Mouse (Mus musculus) testis, postnatal 10 days (tissue): ENCODE results near the gene Fam216b.

Experiments used
- DNase-seq: peaks from one replicate; pipeline ENCODE4 v3.0.0; 2021; ENCODE audit warnings: low spot score

The Fam216b gene

DNA sequence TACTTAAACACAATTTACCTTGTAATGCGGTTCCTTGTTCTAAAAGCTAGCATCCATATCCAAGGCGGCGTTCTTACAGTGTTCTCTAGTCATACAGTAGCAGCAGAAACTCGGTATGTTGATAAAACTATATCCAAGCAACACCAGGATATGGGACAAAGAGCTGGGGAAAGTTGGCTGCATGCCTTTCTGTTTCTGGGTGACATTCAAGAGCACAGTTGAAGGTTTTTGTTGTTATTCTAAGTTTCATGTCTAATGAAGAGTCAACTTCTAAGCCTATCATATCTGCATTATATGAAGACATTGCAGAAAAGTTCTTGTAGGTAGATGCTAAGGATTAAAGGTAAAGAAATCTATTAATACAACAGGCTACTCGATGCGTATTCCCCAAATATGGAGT, at the start of gene Fam216b:
Gene Fam216b, minus strand, starts transcription at position 101 of the 400 bp plus-strand sequence.
- DNase-seq = no peak

DNA sequence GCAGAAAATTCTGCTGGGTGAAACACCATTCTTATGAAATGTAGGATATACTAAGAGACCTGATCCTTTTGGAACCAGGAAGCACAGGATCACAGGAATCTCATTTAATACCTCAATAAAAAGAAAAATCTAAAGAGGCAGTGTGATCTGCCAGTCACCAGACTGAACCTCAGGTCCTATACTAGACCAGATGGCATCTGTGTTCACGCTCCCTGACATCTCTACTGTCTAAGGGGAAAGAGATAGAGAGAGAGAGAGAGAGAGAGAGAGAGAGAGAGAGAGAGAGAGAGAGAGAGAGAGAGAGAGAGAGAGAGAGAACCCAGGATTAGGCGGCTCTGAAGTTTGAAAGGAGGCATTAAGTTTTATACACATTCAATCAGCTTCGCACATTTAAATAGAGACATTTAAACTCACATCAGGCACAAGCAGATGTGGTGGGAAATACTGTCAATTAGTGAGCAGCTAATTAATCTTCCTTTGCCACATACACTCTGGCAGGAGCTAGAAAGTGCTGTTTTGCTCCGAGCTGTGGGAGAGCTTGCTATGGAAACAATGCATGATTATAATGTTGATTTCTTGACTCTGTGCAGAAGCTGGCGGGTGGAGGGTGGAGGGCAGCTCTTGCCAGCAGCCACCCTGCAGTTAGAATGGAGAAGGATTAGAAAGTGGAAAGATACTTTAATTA, 43.7 kb upstream of the Fam216b start:
- DNase-seq = no peak

DNA sequence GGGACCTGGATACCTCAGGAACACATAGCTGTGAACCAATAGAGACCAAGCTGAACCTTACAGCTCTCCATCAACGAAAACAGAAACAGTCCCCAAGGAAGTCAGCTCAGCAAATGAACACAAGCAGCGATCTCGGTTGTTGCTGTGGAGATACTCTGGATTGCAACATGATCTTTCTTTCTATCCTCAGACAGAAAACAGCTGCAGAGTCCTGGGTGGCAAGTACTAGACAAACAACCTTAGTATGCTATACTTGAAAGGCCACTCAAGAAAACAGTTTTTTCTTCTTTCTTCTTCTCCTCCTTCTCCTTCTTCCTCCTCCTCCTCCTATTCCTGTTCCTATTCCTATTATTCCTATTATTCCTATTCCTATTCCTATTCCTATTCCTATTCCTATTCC, 37.9 kb upstream of the Fam216b start:
- no peak for DNase-seq

DNA sequence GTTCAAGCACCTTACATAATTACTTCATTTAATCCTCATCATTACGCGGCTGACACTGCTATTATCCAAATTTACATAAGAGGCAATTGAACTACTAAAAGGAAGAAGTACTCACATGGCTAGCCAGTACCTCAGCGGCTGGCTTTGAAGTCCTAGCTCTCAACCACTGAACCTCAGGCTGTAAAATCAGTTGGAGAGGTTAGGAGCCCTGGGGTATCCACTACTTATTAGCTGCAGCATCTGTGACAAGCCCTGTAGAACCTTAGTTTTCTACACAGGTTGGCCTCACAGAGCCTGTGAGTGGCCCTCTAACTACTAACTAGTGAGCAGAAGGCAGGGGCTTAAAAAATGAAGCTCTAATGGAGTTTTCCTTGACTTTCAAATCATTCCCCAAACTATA, 31.5 kb upstream of the Fam216b start:
- DNase-seq = no peak

DNA sequence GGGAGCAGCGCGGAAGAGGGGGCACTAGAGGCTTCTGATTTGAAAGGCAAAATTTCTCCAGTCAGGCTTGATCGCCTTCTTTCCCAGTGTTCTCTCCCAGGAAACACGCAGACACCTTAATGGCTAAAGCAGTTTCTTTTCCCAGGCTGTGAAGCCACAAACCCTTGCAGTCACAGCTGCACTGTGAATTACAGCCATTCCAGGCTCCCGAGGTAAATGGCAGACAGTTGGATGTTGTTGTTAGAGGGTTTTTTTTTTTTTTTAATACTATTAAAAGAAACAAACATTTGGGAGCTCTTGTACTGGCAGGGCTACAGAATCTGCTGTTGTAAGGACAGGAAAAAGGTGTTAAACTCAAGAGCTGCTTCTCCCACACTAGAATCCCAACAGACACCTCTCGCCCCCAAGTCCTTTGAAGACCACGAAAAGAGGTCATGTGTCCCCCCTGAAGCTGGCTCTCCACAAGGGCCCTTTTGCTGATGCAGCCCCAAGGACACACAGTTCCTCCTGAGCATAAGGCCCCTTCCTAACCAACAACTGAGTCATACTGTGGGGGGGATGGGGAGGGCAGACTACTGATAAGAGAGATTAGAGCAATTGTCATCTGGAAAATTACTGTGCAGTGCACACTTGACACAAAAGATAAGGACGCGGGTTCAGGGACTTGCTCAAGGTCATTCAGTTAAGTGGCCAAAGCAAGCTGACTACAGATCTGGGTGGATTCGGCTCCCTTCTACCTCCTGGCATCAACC, 30.8 kb upstream of the Fam216b start:
- DNase-seq = no peak

DNA sequence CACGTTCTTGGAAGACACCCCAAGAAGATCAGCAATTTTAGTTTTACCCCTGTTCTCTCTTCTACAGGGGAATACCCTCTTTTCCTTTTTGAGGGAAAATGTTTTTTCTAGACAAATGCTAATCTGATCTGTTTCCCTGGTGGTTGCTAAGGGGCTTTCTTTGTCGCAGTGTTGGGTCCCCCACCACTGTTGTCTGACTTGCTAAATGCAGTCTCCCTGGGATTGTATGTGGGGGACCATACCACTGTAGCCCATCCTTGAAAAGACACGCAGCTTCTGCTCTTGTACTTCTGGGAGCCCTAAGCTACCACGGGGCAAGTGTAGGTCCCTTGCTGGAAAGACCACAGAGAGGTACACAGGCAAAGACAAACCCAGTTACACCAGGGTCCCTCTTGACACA, 28.9 kb upstream of the Fam216b start:
- no peak for DNase-seq

DNA sequence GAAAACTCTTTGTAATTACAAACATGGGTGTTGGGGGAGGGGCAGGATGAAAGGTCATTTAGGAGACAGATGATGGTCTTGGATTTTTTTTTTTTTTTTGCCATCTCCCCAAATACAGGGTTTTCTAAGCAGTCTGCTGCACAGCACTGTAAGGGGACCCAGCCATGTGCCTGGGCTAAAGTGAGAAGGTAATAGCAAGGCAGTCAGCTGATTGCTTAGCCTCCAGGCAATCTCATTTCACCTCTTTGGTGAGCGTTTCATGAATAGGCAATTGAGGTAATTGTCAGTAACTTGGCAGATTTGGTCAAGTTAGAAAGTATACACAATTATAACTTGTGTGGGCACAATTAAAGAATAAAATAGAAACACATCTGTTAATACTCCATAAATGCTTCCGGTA, 28.5 kb upstream of the Fam216b start:
- no peak for DNase-seq

DNA sequence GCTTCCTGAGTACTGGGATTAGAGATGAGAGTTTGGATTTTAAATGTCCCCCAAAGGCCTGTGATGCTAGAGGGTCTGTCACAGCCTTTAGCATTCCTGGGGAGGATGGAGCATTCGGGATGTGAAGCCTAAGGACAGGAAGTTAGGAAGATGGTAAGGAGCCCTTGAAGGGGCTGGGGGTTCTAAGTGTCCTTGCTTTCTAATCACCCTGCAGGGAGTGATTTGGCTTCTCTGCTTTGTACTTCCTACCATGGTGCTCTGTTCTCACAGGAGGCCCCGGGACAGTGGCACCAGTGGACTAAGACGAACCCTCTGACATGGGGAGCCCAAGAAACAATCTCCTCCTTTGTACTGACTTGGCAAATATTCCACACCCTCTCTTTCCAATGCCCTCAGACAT, 23.7 kb upstream of the Fam216b start:
- no peak for DNase-seq

DNA sequence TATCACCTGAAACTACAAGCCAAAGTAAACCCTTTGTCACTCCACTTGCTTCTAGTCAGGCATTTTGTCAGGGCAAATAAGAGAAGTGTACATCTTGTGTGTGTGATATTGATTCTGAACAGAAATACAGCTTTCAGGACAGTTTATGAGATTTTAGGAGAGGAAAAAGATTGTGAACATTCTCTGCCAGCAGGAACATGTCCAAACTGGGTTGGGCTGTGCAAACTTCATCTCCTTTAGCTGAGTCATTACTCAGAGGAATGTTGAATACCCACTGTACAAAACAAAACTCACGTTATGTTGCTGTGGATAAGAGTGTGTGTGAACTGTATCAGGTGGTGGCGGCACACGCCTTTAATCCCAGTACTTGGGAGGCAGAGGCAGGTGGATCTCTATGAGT, 22.1 kb upstream of the Fam216b start:
- DNase-seq = no peak

DNA sequence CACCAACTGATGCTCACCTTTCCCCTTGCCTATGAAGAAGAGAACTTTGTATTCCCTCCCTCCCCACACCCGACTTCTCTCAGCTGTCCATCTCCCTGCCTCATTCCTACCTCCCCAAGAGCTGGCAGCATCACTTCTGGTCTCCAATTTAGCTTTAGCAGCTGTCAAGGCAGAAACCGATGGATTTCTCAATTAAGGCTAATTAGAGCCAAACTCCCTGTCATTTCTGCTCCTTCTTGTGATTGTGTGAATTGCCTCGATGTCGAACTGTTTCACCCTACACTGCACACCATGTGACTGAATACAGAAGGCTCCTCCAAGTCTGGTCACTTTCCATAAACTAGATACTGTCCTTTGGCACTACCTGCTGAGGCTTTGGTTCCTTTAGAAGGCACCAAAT, 20.6 kb upstream of the Fam216b start:
- DNase-seq = no peak

DNA sequence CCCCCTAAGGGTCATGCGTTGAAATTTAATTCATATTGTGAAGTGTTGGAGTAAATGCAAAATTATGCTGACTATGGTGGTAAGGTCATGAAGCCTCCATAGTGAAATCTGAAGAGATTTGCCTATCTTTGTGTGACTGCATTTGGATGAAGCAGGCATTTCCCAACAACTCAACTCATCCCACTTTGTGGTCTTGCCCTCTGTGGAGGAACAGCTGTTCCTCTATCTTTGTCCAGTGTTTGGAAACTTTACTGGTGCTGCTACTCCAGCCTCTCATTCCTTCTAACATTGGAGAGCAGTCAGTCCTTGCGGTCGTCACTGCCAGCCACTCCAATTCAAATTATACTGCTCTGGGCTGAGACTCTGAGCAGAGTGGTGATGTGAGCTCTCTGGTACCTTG, 19.6 kb upstream of the Fam216b start:
- DNase-seq = no peak

DNA sequence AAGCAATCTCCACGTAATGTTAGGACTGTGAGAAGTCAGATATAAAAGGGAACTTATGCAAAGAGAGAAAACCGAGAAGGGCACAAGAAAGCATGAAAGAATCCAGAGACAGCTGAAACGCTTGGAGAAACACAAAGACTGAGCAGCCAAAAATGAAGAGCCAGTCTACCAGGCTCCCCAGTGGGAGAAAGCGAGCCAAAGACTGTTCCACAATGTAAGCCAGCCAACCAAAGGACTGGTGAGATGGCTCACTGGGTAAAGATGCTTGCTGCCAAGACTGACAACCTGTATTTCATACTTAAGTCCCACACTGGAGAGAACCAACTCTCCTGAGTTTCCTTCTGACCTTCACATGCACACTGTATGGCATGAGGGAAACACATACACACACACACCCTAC, 784 bp upstream of the Fam216b start:
- no peak for DNase-seq

DNA sequence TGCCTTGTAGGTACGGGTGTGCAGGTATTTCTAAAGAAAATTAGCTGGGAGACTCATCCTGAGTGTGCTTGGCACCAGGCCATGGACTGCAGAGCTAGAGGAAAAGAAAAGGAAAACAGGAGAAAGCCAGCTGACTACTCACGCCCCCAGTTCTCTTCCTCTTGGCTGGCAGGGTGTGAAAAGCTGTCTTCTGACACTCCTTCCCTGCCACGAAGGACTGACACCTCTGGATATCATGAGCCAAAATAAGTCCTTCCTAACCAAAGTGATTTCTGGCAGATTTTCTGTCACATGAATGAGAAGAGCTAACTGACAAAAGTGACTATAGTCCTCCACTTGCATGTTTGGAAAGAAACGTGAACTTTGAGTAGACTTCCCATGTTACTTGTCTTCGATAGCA, 5.3 kb downstream of the Fam216b start:
- no peak for DNase-seq

DNA sequence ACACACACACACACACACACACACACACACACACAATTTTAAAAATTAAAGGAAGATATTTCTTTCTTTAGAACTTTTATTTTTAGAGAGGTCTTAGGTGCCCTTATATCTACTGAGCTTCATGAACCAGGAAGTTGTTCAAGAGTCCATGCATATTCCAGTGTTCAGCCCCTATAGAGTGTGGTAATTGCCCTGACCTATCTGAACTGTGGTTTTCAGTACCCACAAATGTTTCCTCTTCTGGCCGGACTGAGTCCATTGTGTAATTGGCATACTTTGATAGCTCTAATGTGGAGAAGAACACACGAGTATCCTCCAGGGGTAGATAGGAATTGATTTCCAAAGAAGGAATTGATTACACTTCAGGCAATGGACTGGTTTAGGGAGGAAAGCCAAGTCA, 11.3 kb downstream of the Fam216b start:
- DNase-seq = no peak

DNA sequence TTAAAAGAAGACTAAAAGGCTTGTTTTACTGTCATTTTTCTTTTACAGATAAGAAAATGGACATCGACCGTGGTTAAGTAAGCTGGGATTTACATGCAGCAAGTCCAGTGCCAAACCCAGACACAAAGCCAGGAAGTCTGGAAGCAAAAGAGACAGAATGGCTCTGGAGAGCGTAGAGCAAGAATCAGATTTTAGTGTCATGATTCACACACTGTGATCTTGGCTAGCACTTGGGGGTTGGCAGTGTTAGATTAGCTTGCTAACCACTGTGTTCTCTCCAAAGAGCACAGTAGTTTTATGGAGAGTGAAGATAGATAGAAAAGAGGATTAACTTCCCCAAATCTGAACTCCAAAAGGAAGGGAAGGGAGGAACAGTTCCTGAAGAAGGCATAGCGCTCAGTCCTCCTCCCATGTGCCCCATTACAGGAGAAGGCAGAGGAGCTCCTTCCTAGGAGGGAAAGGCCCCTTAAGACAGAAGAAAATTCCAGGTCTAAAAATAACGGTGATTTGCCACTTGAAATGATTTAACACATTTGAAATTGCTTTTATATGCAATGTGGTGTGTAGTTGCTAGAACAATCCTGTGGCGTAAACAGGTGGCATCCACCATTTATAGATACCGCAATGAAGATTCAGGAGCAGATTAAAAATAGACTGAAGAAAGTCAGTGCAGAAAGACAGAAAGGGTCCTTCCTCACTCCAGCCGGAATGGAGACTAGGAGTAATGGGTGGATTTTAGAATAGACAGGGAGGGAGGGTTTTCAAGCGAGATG, 22.7 kb downstream of the Fam216b start:
- DNase-seq = no peak

DNA sequence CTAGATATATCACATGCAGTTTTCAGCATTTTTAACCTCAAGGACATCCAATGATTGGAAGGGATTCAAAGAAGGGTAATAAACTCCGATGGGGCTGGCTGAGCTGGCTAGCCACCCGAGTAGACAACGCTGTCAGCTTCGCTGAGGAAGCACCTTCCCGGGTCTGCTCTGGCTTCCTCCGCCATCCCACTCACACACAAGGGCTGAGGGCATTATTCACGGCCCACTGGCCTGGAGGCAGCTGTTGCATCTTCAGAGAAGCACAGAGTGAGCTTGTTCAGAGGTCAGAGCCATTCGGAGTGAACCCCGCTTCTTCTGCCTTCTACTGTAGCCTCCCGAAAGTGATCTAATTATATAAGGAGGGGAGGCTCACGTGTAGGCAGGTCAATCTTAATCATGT, 26.3 kb downstream of the Fam216b start:
- DNase-seq = no peak

DNA sequence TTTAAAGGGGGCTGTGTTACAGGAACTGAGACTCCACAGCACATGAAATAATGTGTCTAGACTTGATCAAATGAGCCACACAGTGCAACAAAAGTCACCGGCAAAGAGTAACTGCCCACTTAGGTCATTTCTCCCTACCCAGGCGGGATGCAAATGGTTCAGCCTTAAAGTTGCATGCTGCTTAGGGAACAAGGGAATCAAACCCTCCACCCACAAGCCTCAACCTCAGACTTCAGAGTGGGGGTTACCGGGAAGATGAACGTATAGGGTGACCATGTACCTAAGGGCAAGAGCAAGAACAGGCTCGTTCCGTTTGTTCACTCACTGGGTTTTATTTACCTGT, 28.2 kb downstream of the Fam216b start:
- DNase-seq = no peak

DNA sequence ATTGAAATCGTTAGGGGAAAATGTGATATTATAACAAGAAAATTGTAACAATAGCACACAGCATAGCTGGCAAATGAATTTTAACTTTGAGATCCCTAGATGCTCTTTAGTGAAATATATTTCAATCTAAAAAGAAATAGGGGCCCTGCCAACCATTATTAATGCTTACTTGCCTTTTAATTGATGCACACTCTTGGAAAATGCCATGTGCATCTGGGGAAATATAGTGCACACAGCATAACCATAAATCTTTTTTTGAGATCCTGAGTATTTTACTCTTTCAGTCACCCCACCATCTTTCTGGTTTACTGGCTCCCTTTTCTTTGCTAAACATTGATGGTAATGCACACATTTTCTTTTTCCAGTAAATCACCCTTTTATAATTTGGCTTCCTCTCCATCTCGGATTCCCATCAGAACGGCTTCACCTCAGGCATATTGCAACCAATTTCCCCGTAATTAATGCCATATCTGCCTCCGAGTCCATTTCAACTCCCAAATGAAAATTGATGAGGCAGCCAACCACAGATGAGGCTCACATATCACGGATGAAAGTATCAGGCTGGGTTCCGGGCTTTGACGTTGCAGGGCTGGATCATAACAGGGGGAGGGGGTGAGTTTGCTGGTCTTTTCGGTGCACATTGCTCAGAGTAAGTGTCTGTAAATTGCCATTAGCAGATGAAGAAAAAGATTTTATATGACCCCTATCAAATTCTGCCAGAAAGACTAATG, 28.8 kb downstream of the Fam216b start:
- no peak for DNase-seq

DNA sequence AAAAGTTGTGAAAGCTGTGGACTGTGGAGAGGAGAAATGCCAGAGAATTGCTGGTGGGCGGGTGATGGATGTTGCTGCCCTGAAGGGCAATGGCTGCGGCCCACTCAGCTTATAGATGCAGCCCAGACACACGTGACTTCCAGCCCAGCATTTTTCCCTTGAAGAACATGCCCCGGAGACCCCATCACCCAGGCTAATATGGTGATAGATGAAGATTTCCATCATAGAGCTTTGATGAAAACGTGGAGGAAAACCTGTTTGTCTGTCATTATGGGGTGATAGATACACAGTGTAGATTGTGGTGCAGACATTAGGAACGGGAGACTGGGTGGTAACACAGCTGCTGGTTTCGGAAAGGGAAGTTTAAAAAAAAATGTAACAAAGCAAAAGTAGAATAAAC, 31.4 kb downstream of the Fam216b start:
- DNase-seq = no peak

DNA sequence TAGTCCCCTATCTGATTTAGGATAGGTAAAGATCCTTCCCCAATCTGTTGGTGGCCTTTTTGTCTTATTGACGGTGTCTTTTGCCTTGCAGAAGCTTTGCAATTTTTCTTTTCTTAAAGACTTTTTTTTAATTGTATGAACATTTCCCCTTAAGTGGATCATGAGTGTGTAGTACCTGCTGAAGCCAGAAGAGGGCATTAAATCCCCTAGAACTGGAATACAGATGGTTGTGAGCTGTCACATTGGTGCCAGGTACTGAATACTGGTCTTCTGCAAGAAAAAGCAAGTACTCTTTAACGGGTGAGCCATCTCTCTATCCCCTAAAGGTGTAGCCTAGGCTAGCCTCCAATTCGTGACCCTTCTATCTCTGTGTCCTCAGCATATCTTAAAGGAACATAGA, 32.4 kb downstream of the Fam216b start:
- no peak for DNase-seq

DNA sequence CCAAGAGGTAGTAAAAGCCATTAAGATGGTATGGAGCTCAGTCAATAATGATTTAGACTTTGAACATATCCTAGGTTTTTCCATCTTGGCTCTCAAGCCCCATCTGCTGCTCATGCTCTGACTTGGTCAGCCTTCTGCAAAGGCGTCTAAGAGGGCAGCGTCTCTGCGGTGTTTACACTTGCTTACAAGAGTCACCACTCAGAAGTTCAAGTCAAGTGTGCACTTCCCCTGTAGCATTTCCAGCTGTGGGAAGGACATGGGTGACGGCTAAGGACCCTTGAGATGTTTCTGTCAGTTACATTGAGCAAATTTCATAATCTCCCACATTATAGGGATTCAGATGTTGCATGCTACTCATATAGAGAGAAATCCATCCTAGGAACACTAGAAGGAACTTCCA, 40.1 kb downstream of the Fam216b start:
- DNase-seq = no peak

DNA sequence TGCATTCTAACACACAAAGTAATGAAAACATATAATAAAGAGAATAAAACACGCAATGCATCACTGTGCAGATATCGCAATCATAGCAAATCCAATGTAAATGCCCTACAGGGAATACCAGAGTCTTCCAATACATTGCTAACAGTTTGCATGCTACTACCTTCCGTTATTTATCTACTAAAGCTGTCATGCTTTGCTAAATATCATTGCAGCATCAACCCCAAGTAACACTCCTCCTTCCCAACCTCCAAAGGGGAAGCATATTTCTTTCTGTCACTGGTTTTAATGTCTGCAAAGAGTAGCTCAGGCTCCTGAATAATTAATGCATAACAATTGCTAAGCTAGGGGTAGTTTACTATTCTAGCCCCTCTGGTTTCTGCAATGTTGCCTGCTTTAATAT, 40.5 kb downstream of the Fam216b start:
- no peak for DNase-seq

DNA sequence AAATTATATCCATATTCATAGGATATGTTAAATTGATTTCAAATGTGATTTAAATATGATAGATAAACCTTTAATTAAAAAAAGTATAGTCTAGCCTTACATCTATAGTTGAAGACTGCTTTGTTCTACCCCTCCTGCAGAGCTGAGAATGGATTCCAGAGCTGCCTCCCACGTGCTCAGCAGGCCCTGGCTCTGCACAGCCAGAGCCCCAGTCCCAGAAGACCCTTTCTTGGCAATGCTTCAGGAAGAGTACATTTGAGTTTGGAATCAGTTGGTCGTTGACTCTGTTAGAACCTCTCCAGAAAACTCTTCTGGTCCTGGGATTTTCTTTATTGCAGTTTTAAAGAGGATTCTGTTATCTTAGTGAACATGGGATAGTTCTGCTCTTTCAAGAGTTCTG, 45.7 kb downstream of the Fam216b start:
- DNase-seq = no peak
